Mouse (Mus musculus): Measurements from ENCODE around the gene Hs3st3a1. TPM values are rescaled to one million over a fixed set of nuclear protein-coding genes. Genes with fewer than 3 reads are reported as not detected.

Gene Hs3st3a1
- 1.5 and 1.7 TPM in 2 replicates for polyA plus RNA-seq (2015; fragmentation: Nextera tagmentation; extraction: Ambion mirVana)

GRCm38 (mm10) chr11:64434611-64435545 lies at the start of gene Hs3st3a1:
Hs3st3a1 (plus strand) TSS chr11:64435332.
- WGBS: under 1% methylated on average over 34 of the region's 36 CpGs
- H3K27me3 ChIP-seq (replicated peaks): 0 out of 2 replicates have a peak, but pooled peaks cover 8% of the 10 kb centered on the region
- H3K4me3 ChIP-seq (replicated peaks): peak within 1 kb of the TSS; percentile 60
- H3K9ac ChIP-seq: peak within 1 kb of the TSS; percentile 60
- no peaks in the 10 kb centered on the region for H3K36me3 ChIP-seq
- peak within 1 kb of the TSS; percentile 78 for H3K27ac ChIP-seq
- peak within 1 kb of the TSS; percentile 96 for H3K4me2 ChIP-seq
- peak; percentile 94 for ATAC-seq (ENCODE audit: insufficient read depth, low FRiP score, low read depth)
- peaks cover 7% of the 10 kb centered on the region; the same call in 1 of the 2 replicates for H3K4me1 ChIP-seq
- H3K9me3 ChIP-seq: no peaks in the 10 kb centered on the region

GRCm38 (mm10) chr11:64386333-64386732 lies 48.8 kb upstream of the Hs3st3a1 start:
- H3K36me3 ChIP-seq: no peaks in the 10 kb centered on the region
- no peak for ATAC-seq (ENCODE audit: insufficient read depth, low FRiP score, low read depth)
- WGBS: 86% methylated on average over 4 of the region's 4 CpGs
- H3K4me2 ChIP-seq: no peak overlapping the region
- no peak overlapping the region for H3K4me3 ChIP-seq (replicated peaks)
- no peak overlapping the region for H3K27ac ChIP-seq
- no peaks in the 10 kb centered on the region for H3K27me3 ChIP-seq (replicated peaks)
- no peak overlapping the region for H3K9ac ChIP-seq
- no peaks in the 10 kb centered on the region for H3K4me1 ChIP-seq
- H3K9me3 ChIP-seq: no peaks in the 10 kb centered on the region

- Histone ChIP-seq H3K36me3 (no peaks in the 10 kb centered on the region), H3K27ac (no peak overlapping the region), H3K9ac (no peak overlapping the region), H3K27me3 (replicated peaks) (no peaks in the 10 kb centered on the region), H3K9me3 (no peaks in the 10 kb centered on the region), H3K4me3 (replicated peaks) (0 out of 2 replicates have a peak overlapping the region, but pooled peaks have one; percentile 3), H3K4me2 (0 out of 2 replicates have a peak overlapping the region, but pooled peaks have one; percentile 14), H3K4me1 (no peaks in the 10 kb centered on the region)
- ATAC-seq (ENCODE audit: insufficient read depth, low FRiP score, low read depth): no peak
- WGBS: 17% methylated on average over 7 of the region's 7 CpGs
Observed at GRCm38 (mm10) chr11:64396331-64396881, 38.7 kb upstream of the Hs3st3a1 start.

- ATAC-seq (ENCODE audit: insufficient read depth, low FRiP score, low read depth): no peak
- H3K4me1 ChIP-seq: no peaks in the 10 kb centered on the region
- no peaks in the 10 kb centered on the region for H3K9me3 ChIP-seq
- H3K4me2 ChIP-seq: no peak overlapping the region
- H3K27me3 ChIP-seq (replicated peaks): no peaks in the 10 kb centered on the region
- no peak overlapping the region for H3K4me3 ChIP-seq (replicated peaks)
- no peaks in the 10 kb centered on the region for H3K36me3 ChIP-seq
- H3K27ac ChIP-seq: no peak overlapping the region
- H3K9ac ChIP-seq: no peak overlapping the region
- WGBS: 72% methylated on average over 6 of the region's 6 CpGs
Observed at GRCm38 (mm10) chr11:64396949-64397348, 38.2 kb upstream of the Hs3st3a1 start.

GRCm38 (mm10) chr11:64397612-64398011 lies 37.5 kb upstream of the Hs3st3a1 start:
- H3K4me1 ChIP-seq: no peaks in the 10 kb centered on the region
- 70% methylated on average over 3 of the region's 3 CpGs for WGBS
- ATAC-seq (ENCODE audit: insufficient read depth, low FRiP score, low read depth): no peak

GRCm38 (mm10) chr11:64400534-64401093 lies 34.5 kb upstream of the Hs3st3a1 start:
- Histone ChIP-seq H3K4me1 (no peaks in the 10 kb centered on the region), H3K9ac (no peak overlapping the region), H3K27me3 (replicated peaks) (no peaks in the 10 kb centered on the region), H3K4me2 (no peak overlapping the region), H3K27ac (no peak overlapping the region), H3K9me3 (no peaks in the 10 kb centered on the region), H3K4me3 (replicated peaks) (no peak overlapping the region), H3K36me3 (no peaks in the 10 kb centered on the region)
- no peak for ATAC-seq (ENCODE audit: insufficient read depth, low FRiP score, low read depth)
- WGBS: 63% methylated on average over 6 of the region's 6 CpGs

More at GRCm38 (mm10) chr11:64397612-64398011, 37.5 kb upstream of the Hs3st3a1 start:
- H3K36me3 ChIP-seq: no peaks in the 10 kb centered on the region
- no peak overlapping the region for H3K27ac ChIP-seq
- no peak overlapping the region for H3K9ac ChIP-seq
- no peak overlapping the region for H3K4me3 ChIP-seq (replicated peaks)
- H3K9me3 ChIP-seq: no peaks in the 10 kb centered on the region
- no peaks in the 10 kb centered on the region for H3K27me3 ChIP-seq (replicated peaks)
- no peak overlapping the region for H3K4me2 ChIP-seq

GRCm38 (mm10) chr11:64418969-64419368 lies 16.2 kb upstream of the Hs3st3a1 start:
- H3K9ac ChIP-seq: no peak overlapping the region
- H3K4me1 ChIP-seq: no peaks in the 10 kb centered on the region
- no peak overlapping the region for H3K4me3 ChIP-seq (replicated peaks)
- no peak overlapping the region for H3K4me2 ChIP-seq
- no peaks in the 10 kb centered on the region for H3K36me3 ChIP-seq
- 49% methylated on average over 1 of the region's 1 CpGs for WGBS
- ATAC-seq (ENCODE audit: insufficient read depth, low FRiP score, low read depth): no peak
- no peak overlapping the region for H3K27ac ChIP-seq
- H3K27me3 ChIP-seq (replicated peaks): no peaks in the 10 kb centered on the region
- no peaks in the 10 kb centered on the region for H3K9me3 ChIP-seq

- Histone ChIP-seq H3K9ac (peak overlapping the region; percentile 60), H3K9me3 (no peaks in the 10 kb centered on the region), H3K4me1 (peaks cover 7% of the 10 kb centered on the region; the same call in 1 of the 2 replicates), H3K4me3 (replicated peaks) (peak overlapping the region; percentile 60), H3K36me3 (no peaks in the 10 kb centered on the region), H3K27ac (peak overlapping the region; percentile 78), H3K27me3 (replicated peaks) (0 out of 2 replicates have a peak, but pooled peaks cover 8% of the 10 kb centered on the region), H3K4me2 (peak overlapping the region; percentile 96)
- WGBS: under 1% methylated on average over 79 of the region's 81 CpGs
- peak; percentile 44 for ATAC-seq (ENCODE audit: insufficient read depth, low FRiP score, low read depth)
Observed at GRCm38 (mm10) chr11:64435546-64436411, 647 bp downstream of the Hs3st3a1 start.

GRCm38 (mm10) chr11:64436412-64436727 lies 1.2 kb downstream of the Hs3st3a1 start, which contains the start of gene F930015N05Rik:
F930015N05Rik (minus strand) TSS chr11:64436653.
- Histone ChIP-seq H3K9ac (peak within 1 kb of the TSS; percentile 60), H3K9me3 (no peaks in the 10 kb centered on the region), H3K27ac (peak within 1 kb of the TSS; percentile 78), H3K4me2 (peak within 1 kb of the TSS; percentile 96), H3K4me3 (replicated peaks) (peak within 1 kb of the TSS; percentile 60), H3K27me3 (replicated peaks) (0 out of 2 replicates have a peak, but pooled peaks cover 8% of the 10 kb centered on the region), H3K4me1 (peaks cover 7% of the 10 kb centered on the region; the same call in 1 of the 2 replicates), H3K36me3 (no peaks in the 10 kb centered on the region)
- WGBS: under 1% methylated on average over 24 of the region's 24 CpGs
- ATAC-seq (ENCODE audit: insufficient read depth, low FRiP score, low read depth): no peak

- no peaks in the 10 kb centered on the region for H3K36me3 ChIP-seq
- peak overlapping the region; percentile 96 for H3K4me2 ChIP-seq
- no peak overlapping the region for H3K27ac ChIP-seq
- H3K4me3 ChIP-seq (replicated peaks): peak overlapping the region; percentile 60
- no peak for ATAC-seq (ENCODE audit: insufficient read depth, low FRiP score, low read depth)
- H3K4me1 ChIP-seq: peaks cover 7% of the 10 kb centered on the region; the same call in 1 of the 2 replicates
- 25% methylated on average over 5 of the region's 5 CpGs for WGBS
- H3K27me3 ChIP-seq (replicated peaks): 0 out of 2 replicates have a peak, but pooled peaks cover 8% of the 10 kb centered on the region
- H3K9ac ChIP-seq: peak overlapping the region; percentile 60; the same call in 1 of the 2 replicates
- H3K9me3 ChIP-seq: no peaks in the 10 kb centered on the region
Observed at GRCm38 (mm10) chr11:64436791-64437298, 1.7 kb downstream of the Hs3st3a1 start.

- no peak for ATAC-seq (ENCODE audit: insufficient read depth, low FRiP score, low read depth)
- H3K4me1 ChIP-seq: peaks cover 7% of the 10 kb centered on the region; the same call in 1 of the 2 replicates
- WGBS: 70% methylated on average over 3 of the region's 3 CpGs
- H3K9ac ChIP-seq: no peak overlapping the region
- H3K4me2 ChIP-seq: no peak overlapping the region
- no peaks in the 10 kb centered on the region for H3K9me3 ChIP-seq
- no peak overlapping the region for H3K27ac ChIP-seq
- no peaks in the 10 kb centered on the region for H3K36me3 ChIP-seq
- 0 out of 2 replicates have a peak, but pooled peaks cover 8% of the 10 kb centered on the region for H3K27me3 ChIP-seq (replicated peaks)
- H3K4me3 ChIP-seq (replicated peaks): no peak overlapping the region
Observed at GRCm38 (mm10) chr11:64437721-64438120, 2.6 kb downstream of the Hs3st3a1 start.
